Mouse (Mus musculus): ENCODE data around the gene Lrrc4c. TPM values are rescaled to one million over a fixed set of nuclear protein-coding genes. Genes with fewer than 3 reads are reported as not detected.

The Lrrc4c gene
- polyA plus RNA-seq, 2 experiments = 2.0 to 3.2 TPM

DNA sequence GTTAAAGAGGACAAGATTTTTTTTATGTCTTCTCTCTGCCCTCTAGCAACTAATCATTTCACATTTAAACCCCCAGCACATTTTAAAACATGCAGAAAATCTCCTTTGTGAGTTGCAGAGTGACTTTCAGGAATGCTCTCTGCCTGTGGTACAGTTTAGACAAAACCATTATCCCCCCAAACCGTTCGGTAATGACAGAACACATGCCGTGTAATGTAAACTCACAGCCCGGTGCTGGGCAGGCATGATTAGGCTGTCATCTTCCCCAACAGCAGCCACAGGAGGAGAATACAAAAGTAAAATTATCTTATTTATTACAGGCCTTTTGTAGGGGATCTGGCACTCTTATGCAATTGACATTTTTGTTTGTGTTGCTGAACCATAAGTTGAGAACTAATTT, 349.1 kb downstream of the Lrrc4c start:
- no peak for TF ChIP-seq POLR2A (IDR thresholded peaks at IDR 0.05; ENCODE audit: borderline replicate concordance, extremely low read depth, insufficient read depth, insufficient read length)
- Histone ChIP-seq H3K27ac (replicated peaks; ENCODE audit: low read depth, low read length) (no peak overlapping the region), H3K27me3 (ENCODE audit: control insufficient read depth, insufficient read depth, low read length) (no peaks in the 10 kb centered on the region), H3K4me2 (replicated peaks; ENCODE audit: low read depth, low read length, severe bottlenecking) (no peak overlapping the region), H3K36me3 (ENCODE audit: control insufficient read depth, insufficient read depth, low read length) (no peaks in the 10 kb centered on the region), H3K4me1 (ENCODE audit: control insufficient read depth, insufficient read depth, low read length) (no peaks in the 10 kb centered on the region), H3K9me3 (ENCODE audit: control insufficient read depth, low read length) (no peaks in the 10 kb centered on the region), H3K4me3 (replicated peaks; ENCODE audit: low read length) (no peak overlapping the region), H3K9ac (ENCODE audit: low read depth, low read length, severe bottlenecking) (no peak overlapping the region)
- ATAC-seq (ENCODE audit: low FRiP score, low read depth) (no peak), DNase-seq (ENCODE audit: low spot score) (no peak)
- 64% methylated on average over 4 of the region's 4 CpGs for WGBS

DNA sequence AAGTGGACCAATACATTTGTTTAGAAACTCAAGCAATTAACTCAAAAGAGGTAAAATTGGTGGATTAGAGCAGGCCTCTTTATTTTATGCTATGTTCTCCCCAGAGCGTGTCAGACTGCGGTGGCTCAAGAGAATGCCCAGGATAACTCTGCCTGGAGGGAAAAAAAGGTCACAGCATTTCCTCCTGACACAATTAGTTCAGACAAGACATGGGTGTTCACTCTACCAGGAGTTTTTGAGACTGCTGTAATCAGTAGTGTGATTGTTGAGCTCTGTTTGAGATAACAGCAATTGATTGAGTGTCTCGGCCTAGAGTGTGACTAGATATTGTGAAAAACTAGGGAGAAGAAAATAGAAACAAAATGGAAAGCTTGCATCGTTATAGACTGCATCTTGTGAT, 363.8 kb downstream of the Lrrc4c start:
- no peaks in the 10 kb centered on the region for H3K27me3 ChIP-seq (ENCODE audit: control insufficient read depth, insufficient read depth, low read length)
- no peaks in the 10 kb centered on the region for H3K36me3 ChIP-seq (ENCODE audit: control insufficient read depth, insufficient read depth, low read length)
- 75% methylated on average over 4 of the region's 4 CpGs for WGBS
- H3K9me3 ChIP-seq (ENCODE audit: control insufficient read depth, low read length) = no peaks in the 10 kb centered on the region
- DNase-seq (ENCODE audit: low spot score) (no peak), ATAC-seq (ENCODE audit: low FRiP score, low read depth) (no peak)
- H3K4me2 ChIP-seq (replicated peaks; ENCODE audit: low read depth, low read length, severe bottlenecking) = no peak overlapping the region
- no peak overlapping the region for H3K27ac ChIP-seq (replicated peaks; ENCODE audit: low read depth, low read length)
- no peak for TF ChIP-seq POLR2A (IDR thresholded peaks at IDR 0.05; ENCODE audit: borderline replicate concordance, extremely low read depth, insufficient read depth, insufficient read length)
- H3K9ac ChIP-seq (ENCODE audit: low read depth, low read length, severe bottlenecking) = no peak overlapping the region
- no peak overlapping the region for H3K4me3 ChIP-seq (replicated peaks; ENCODE audit: low read length)
- no peaks in the 10 kb centered on the region for H3K4me1 ChIP-seq (ENCODE audit: control insufficient read depth, insufficient read depth, low read length)

DNA sequence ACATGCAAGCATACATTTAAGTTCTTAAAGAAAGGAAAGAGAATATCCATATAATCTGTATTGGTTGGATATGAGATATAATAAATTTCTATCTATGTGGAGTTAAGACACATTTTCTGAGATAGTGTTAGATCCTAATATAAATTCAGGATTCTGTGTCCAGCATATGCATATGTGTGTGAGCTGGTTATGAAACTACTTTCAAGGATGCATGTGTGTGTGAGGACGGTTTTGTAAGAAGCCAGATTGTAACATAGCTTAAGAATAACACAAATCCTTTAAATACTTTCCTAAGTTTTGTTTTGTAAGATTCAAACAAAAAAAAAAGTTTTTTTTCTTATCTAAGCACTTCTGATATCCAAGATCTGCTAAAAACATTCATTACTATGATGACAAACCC, 367.4 kb downstream of the Lrrc4c start:
- WGBS = 66% methylated on average over 1 of the region's 1 CpGs

DNA sequence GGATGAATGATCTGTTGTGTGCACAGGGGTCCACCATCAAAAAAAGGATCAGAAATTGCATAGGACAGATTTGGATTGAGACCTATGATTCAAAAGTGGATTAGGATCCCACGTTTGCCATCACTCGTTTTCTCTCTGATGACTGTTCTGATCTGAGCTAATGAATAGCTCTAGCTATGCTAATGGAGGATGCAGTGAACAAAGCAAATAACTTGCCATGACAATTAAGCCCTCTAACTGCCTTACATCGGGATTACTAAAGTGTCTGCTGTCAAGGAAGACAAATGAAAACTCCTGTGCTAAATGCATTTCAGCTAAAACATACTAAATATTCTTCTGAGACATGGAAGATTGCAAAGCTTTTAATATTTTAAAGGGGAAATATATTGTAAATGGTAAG, 387.0 kb downstream of the Lrrc4c start:
- H3K4me1 ChIP-seq (ENCODE audit: control insufficient read depth, insufficient read depth, low read length) = no peaks in the 10 kb centered on the region
- ATAC-seq (ENCODE audit: low FRiP score, low read depth) (no peak), DNase-seq (ENCODE audit: low spot score) (no peak)
- no peak overlapping the region for H3K27ac ChIP-seq (replicated peaks; ENCODE audit: low read depth, low read length)
- H3K4me2 ChIP-seq (replicated peaks; ENCODE audit: low read depth, low read length, severe bottlenecking) = no peak overlapping the region
- H3K9ac ChIP-seq (ENCODE audit: low read depth, low read length, severe bottlenecking) = no peak overlapping the region
- 41% methylated on average over 3 of the region's 3 CpGs for WGBS
- no peaks in the 10 kb centered on the region for H3K36me3 ChIP-seq (ENCODE audit: control insufficient read depth, insufficient read depth, low read length)
- H3K9me3 ChIP-seq (ENCODE audit: control insufficient read depth, low read length) = no peaks in the 10 kb centered on the region
- no peaks in the 10 kb centered on the region for H3K27me3 ChIP-seq (ENCODE audit: control insufficient read depth, insufficient read depth, low read length)
- TF ChIP-seq POLR2A (IDR thresholded peaks at IDR 0.05; ENCODE audit: borderline replicate concordance, extremely low read depth, insufficient read depth, insufficient read length) = no peak
- no peak overlapping the region for H3K4me3 ChIP-seq (replicated peaks; ENCODE audit: low read length)

More for the DNA sequence above, 367.4 kb downstream of the Lrrc4c start:
- H3K9ac ChIP-seq (ENCODE audit: low read depth, low read length, severe bottlenecking) = no peak overlapping the region
- ATAC-seq (ENCODE audit: low FRiP score, low read depth) (no peak), DNase-seq (ENCODE audit: low spot score) (no peak)
- no peaks in the 10 kb centered on the region for H3K27me3 ChIP-seq (ENCODE audit: control insufficient read depth, insufficient read depth, low read length)
- no peak overlapping the region for H3K4me2 ChIP-seq (replicated peaks; ENCODE audit: low read depth, low read length, severe bottlenecking)
- no peaks in the 10 kb centered on the region for H3K9me3 ChIP-seq (ENCODE audit: control insufficient read depth, low read length)
- TF ChIP-seq POLR2A (IDR thresholded peaks at IDR 0.05; ENCODE audit: borderline replicate concordance, extremely low read depth, insufficient read depth, insufficient read length) = no peak
- H3K4me3 ChIP-seq (replicated peaks; ENCODE audit: low read length) = no peak overlapping the region
- no peak overlapping the region for H3K27ac ChIP-seq (replicated peaks; ENCODE audit: low read depth, low read length)
- H3K36me3 ChIP-seq (ENCODE audit: control insufficient read depth, insufficient read depth, low read length) = no peaks in the 10 kb centered on the region
- no peaks in the 10 kb centered on the region for H3K4me1 ChIP-seq (ENCODE audit: control insufficient read depth, insufficient read depth, low read length)

- Histone ChIP-seq H3K9ac (ENCODE audit: low read depth, low read length, severe bottlenecking) (no peak overlapping the region), H3K4me1 (ENCODE audit: control insufficient read depth, insufficient read depth, low read length) (no peaks in the 10 kb centered on the region), H3K4me2 (replicated peaks; ENCODE audit: low read depth, low read length, severe bottlenecking) (no peak overlapping the region), H3K4me3 (replicated peaks; ENCODE audit: low read length) (no peak overlapping the region), H3K27ac (replicated peaks; ENCODE audit: low read depth, low read length) (no peak overlapping the region), H3K27me3 (ENCODE audit: control insufficient read depth, insufficient read depth, low read length) (no peaks in the 10 kb centered on the region), H3K9me3 (ENCODE audit: control insufficient read depth, low read length) (no peaks in the 10 kb centered on the region), H3K36me3 (ENCODE audit: control insufficient read depth, insufficient read depth, low read length) (no peaks in the 10 kb centered on the region)
- ATAC-seq (ENCODE audit: low FRiP score, low read depth) = no peak
- WGBS = 62% methylated on average over 4 of the region's 4 CpGs
- no peak for TF ChIP-seq POLR2A (IDR thresholded peaks at IDR 0.05; ENCODE audit: borderline replicate concordance, extremely low read depth, insufficient read depth, insufficient read length)
- DNase-seq (ENCODE audit: low spot score) = peak; percentile 17
Measured at GRCm38 (mm10) chr2:96707772-96708350, 389.9 kb downstream of the Lrrc4c start.

DNA sequence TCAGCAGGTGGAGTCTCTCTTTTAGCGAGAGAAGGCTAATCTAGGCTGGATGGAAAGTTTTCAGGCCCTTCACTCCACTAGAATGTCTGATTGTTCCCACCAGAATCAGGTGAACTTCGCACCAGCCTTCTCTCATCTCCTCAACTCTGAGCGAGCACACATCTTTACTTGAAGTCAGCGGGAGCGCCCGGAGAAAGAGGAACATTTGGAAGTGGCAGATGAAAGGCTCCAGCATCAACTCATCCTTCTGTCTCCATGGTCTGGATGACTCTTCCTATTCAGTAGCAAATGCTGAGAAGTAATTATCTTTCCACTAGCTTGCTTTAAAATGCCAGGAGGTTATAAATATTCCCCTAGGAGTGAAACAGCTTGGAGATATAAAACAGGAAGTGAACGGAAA, 396.6 kb downstream of the Lrrc4c start:
- Histone ChIP-seq H3K36me3 (ENCODE audit: control insufficient read depth, insufficient read depth, low read length) (no peaks in the 10 kb centered on the region), H3K9ac (ENCODE audit: low read depth, low read length, severe bottlenecking) (no peak overlapping the region), H3K9me3 (ENCODE audit: control insufficient read depth, low read length) (no peaks in the 10 kb centered on the region), H3K4me1 (ENCODE audit: control insufficient read depth, insufficient read depth, low read length) (no peaks in the 10 kb centered on the region), H3K27ac (replicated peaks; ENCODE audit: low read depth, low read length) (no peak overlapping the region), H3K4me3 (replicated peaks; ENCODE audit: low read length) (no peak overlapping the region), H3K4me2 (replicated peaks; ENCODE audit: low read depth, low read length, severe bottlenecking) (no peak overlapping the region), H3K27me3 (ENCODE audit: control insufficient read depth, insufficient read depth, low read length) (no peaks in the 10 kb centered on the region)
- ATAC-seq (ENCODE audit: low FRiP score, low read depth) (no peak), DNase-seq (ENCODE audit: low spot score) (no peak)
- TF ChIP-seq POLR2A (IDR thresholded peaks at IDR 0.05; ENCODE audit: borderline replicate concordance, extremely low read depth, insufficient read depth, insufficient read length) = no peak
- WGBS = 82% methylated on average over 7 of the region's 7 CpGs
